26 mouse cellular contexts compared by ENCODE assay signal in the genomic region with DNA sequence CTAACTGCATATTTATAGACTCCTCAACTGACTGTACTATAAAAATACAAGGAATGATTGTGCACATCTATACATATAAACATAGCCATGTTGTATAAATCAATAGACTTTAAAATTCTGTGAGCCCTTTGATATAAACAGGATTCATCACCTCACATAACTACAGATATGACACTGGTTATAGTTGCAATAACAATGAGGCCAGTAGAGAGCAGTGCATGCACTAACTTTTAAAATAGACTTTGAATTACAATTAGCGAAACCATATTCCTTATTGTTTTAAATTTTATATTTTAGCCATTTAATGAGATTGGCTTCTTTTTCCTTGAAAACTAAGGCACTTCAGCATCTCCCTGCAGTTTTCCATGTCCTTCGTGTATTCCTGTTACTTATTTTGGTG. TPM values are rescaled to one million over a fixed set of nuclear protein-coding genes. Genes with fewer than 3 reads are reported as not detected.
A peak's percentile ranks its signal among the peaks of the same experiment; 100 is the strongest.
DNase-seq lines count a peak whose midpoint lies in the region; ATAC-seq and TF ChIP-seq lines count a peak whose summit lies in the region.
"Had no signal": no experiment of that assay in that cellular context is flagged by ENCODE, and none has a peak within 500 bp of the region (broad histone marks: within the 10 kb centered on the region; RNA-seq: fewer than 3 reads in every experiment).

No protein-coding gene starts in this region.

- no peaks in the 10 kb centered on the region for H3K36me3 ChIP-seq in heart, adult 2 months (ENCODE audit: control insufficient read depth, insufficient read depth, low read length)
- H3K36me3 ChIP-seq in heart, embryonic 12.5 days, result no peaks in the 10 kb centered on the region
- H3K36me3 ChIP-seq: embryonic facial prominence, embryonic 13.5 days; hindbrain, embryonic 15.5 days; limb, embryonic 12.5 days; liver, embryonic 13.5 days; lung, embryonic 15.5 days had no signal

- H3K27ac ChIP-seq in heart, adult 2 months, result no peak overlapping the region
- H3K27ac ChIP-seq in heart, embryonic 12.5 days (ENCODE audit: poor library complexity, severe bottlenecking), result no peak overlapping the region
- H3K27ac ChIP-seq in layer of hippocampus, adult 2 months, result no peak overlapping the region
- H3K27ac ChIP-seq: embryonic facial prominence, embryonic 13.5 days; forebrain, embryonic 13.5 days; hindbrain, embryonic 15.5 days; limb, embryonic 12.5 days; liver, embryonic 13.5 days; lung, embryonic 15.5 days had no signal

- no peaks in the 10 kb centered on the region for H3K27me3 ChIP-seq in heart, adult 2 months (ENCODE audit: control insufficient read depth, insufficient read depth, low read length)
- no peaks in the 10 kb centered on the region for H3K27me3 ChIP-seq in heart, embryonic 12.5 days (replicated peaks)
- H3K27me3 ChIP-seq in Patski, result peaks cover 4% of the 10 kb centered on the region
- H3K27me3 ChIP-seq: embryonic facial prominence, embryonic 13.5 days; forebrain, embryonic 13.5 days; hindbrain, embryonic 15.5 days; limb, embryonic 12.5 days; liver, embryonic 13.5 days; lung, embryonic 15.5 days; megakaryocyte, embryonic 14.5 days had no signal

- CTCF ChIA-PET in Patski (lab: Charles Lee), result interaction anchor here (1.5 kb wide), 1 partner anchor 12 kb away, joined by 5 read pairs; no protein-coding TSS in a partner anchor

- H3K4me3 ChIP-seq in heart, adult 2 months, result no peak overlapping the region
- H3K4me3 ChIP-seq in heart, embryonic 12.5 days, result no peak overlapping the region
- no peak overlapping the region for H3K4me3 ChIP-seq in layer of hippocampus, adult 2 months
- H3K4me3 ChIP-seq: embryonic facial prominence, embryonic 13.5 days; erythroblast, embryonic 14.5 days; forebrain, embryonic 13.5 days; hindbrain, embryonic 15.5 days; limb, embryonic 12.5 days; liver, embryonic 13.5 days; lung, embryonic 15.5 days; megakaryocyte, embryonic 14.5 days had no signal

- in situ Hi-C loops in Patski (cut with MboI; ENCODE audit: low pct_unique_long_range_greater_than_20kb), result no loop called here

- no peak overlapping the region for H3K9ac ChIP-seq in heart, adult 2 months (ENCODE audit: low read depth, low read length)
- no peak overlapping the region for H3K9ac ChIP-seq in heart, embryonic 12.5 days
- H3K9ac ChIP-seq: embryonic facial prominence, embryonic 13.5 days; forebrain, embryonic 13.5 days; hindbrain, embryonic 15.5 days; limb, embryonic 12.5 days; liver, embryonic 13.5 days; lung, embryonic 15.5 days had no signal

- peak; percentile 7 for DNase-seq in cerebellum, adult 8-10 months
- no peak for DNase-seq in cerebellum, postnatal 4 days (ENCODE audit: low spot score in 2 of 2)
- DNase-seq in heart, adult 2 months, result no peak
- DNase-seq in layer of hippocampus, adult 2 months (ENCODE audit: low spot score in 2 of 2), result no peak
- no peak for DNase-seq in layer of hippocampus, adult 8-10 months (ENCODE audit: low spot score in 2 of 2)
- DNase-seq in Patski (ENCODE audit: low read depth, low spot score), result no peak
- DNase-seq: adrenal gland, postnatal 14 days; embryo, embryonic 11 days; gastrocnemius, postnatal 25 days; heart, adult 18-20 months; heart, postnatal 4 days; liver, embryonic 13.5 days; lung, postnatal 36 days; right cerebral cortex, adult 18-20 months; right cerebral cortex, postnatal 4 days; thymus, postnatal 36 days had no signal

- H3K4me1 ChIP-seq in heart, adult 2 months (ENCODE audit: control insufficient read depth, insufficient read depth, low read length), result no peaks in the 10 kb centered on the region
- H3K4me1 ChIP-seq in heart, embryonic 12.5 days (replicated peaks), result no peaks in the 10 kb centered on the region
- H3K4me1 ChIP-seq: embryonic facial prominence, embryonic 13.5 days; forebrain, embryonic 13.5 days; hindbrain, embryonic 15.5 days; limb, embryonic 12.5 days; liver, embryonic 13.5 days; lung, embryonic 15.5 days; megakaryocyte, embryonic 14.5 days had no signal

- H3K79me2 ChIP-seq in heart, adult 2 months (replicated peaks; ENCODE audit: control insufficient read depth, insufficient read depth, low read length), result no peaks in the 10 kb centered on the region

- no peak overlapping the region for H3K4me2 ChIP-seq in heart, embryonic 12.5 days
- H3K4me2 ChIP-seq: embryonic facial prominence, embryonic 13.5 days; forebrain, embryonic 13.5 days; hindbrain, embryonic 15.5 days; limb, embryonic 12.5 days; liver, embryonic 13.5 days; lung, embryonic 15.5 days had no signal

- H3K9me3 ChIP-seq in heart, embryonic 12.5 days (replicated peaks), result no peaks in the 10 kb centered on the region
- H3K9me3 ChIP-seq: embryonic facial prominence, embryonic 13.5 days; forebrain, embryonic 13.5 days; hindbrain, embryonic 15.5 days; limb, embryonic 12.5 days; liver, embryonic 13.5 days; lung, embryonic 15.5 days had no signal

- TF ChIP-seq POLR2A in heart, adult 2 months (IDR thresholded peaks at IDR 0.05; ENCODE audit: insufficient read depth, low read depth, low read length), result no peak

- TF ChIP-seq EP300 in heart, adult 2 months (IDR thresholded peaks at IDR 0.05; ENCODE audit: insufficient read depth, low read depth, low read length), result no peak

- no peak for ATAC-seq in heart, embryonic 12.5 days (ENCODE audit: insufficient number of reproducible peaks, low FRiP score)
- ATAC-seq in Patski, result no peak
- ATAC-seq: forebrain, embryonic 13.5 days; intestine, embryonic 16.5 days; midbrain, embryonic 16.5 days had no signal

- TF ChIP-seq CTCF in heart, adult 2 months (IDR thresholded peaks at IDR 0.05), result peak; percentile 37
- TF ChIP-seq CTCF in layer of hippocampus, adult 2 months (conservative IDR thresholded peaks at IDR 0.05), result peak; percentile 78
- peak; percentile 7 for TF ChIP-seq CTCF in Patski (IDR thresholded peaks at IDR 0.05)

- POLR2A ChIA-PET in Patski (lab: Charles Lee), result no interaction called here

- intact Hi-C loops in heart, adult 2 months (cut with DNase I), result no loop called here

- WGBS in heart, adult 2 months, result 80% methylated on average over 2 of the region's 2 CpGs
- 67% methylated on average over 2 of the region's 2 CpGs for WGBS in heart, embryonic 12.5 days

RNA-seq across cellular contexts. Expression of gene Lin7a, which starts 11.1 kb away (rescaled TPM):
- total RNA-seq in heart, adult 2 months (2021), result 1 to 10 TPM in 1 of 2 experiments, under 1 TPM in 1; 0.94 to 1.7 TPM
- polyA plus RNA-seq in heart, adult 2 months (2012; rRNA removed), result 0.35 and 0.79 TPM in 2 replicates
- polyA plus RNA-seq in heart, embryonic 12.5 days (2016; fragmentation: Nextera tagmentation; extraction: Ambion mirVana), result 1.2 and 1.7 TPM in 2 replicates
- total RNA-seq in layer of hippocampus, adult 2 months (2021), result 10 to 100 TPM; 27.7 to 28.8 TPM
- 10 to 100 TPM; 28.8 to 30.7 (median 29.3) TPM for total RNA-seq in layer of hippocampus, adult 8-10 months (2022)
- polyA plus RNA-seq in Patski (2021), result 0.54 TPM
- polyA plus RNA-seq: erythroblast, embryonic 14.5 days had no signal

Comparison
In these comparisons a context has a peak if more than half of its experiments do, and no peak if none do; other contexts are left out.
1. CTCF ChIP-seq: peak in every context shown above with its lines; median percentile 78 in layer of hippocampus, adult 2 months; 37 in heart, adult 2 months; 7 in Patski.
2. RNA of gene Lin7a, which starts 11.1 kb away (total RNA-seq): 28.8 to 30.7 TPM in layer of hippocampus, adult 8-10 months and 27.7 to 28.8 TPM in layer of hippocampus, adult 2 months; 0.94 to 1.7 TPM in heart, adult 2 months; every median in the first group is over 10 times any median in the second.